Mouse (Mus musculus): Measurements from ENCODE around the gene Flrt3.

The Flrt3 gene

GRCm38 (mm10) chr2:140653481-140653880, 17.8 kb downstream of the Flrt3 start:
- DNase-seq (ENCODE audit: low spot score in 2 of 2) = no peak

- no peak for DNase-seq (ENCODE audit: low spot score in 2 of 2)
Observed at GRCm38 (mm10) chr2:140621730-140622337, 49.4 kb downstream of the Flrt3 start.

GRCm38 (mm10) chr2:140615451-140615850, 55.8 kb downstream of the Flrt3 start:
- DNase-seq (ENCODE audit: low spot score in 2 of 2) = no peak

Data from urinary bladder, postnatal 4 days (tissue).